9 mouse cellular contexts compared by ENCODE assay signal in genomic region chr4:123438414-123438813, GRCm38 (mm10).
DNase-seq lines count a peak whose midpoint lies in the region; ATAC-seq and TF ChIP-seq lines count a peak whose summit lies in the region.
"Had no signal": no experiment of that assay in that cellular context is flagged by ENCODE, and none has a peak within 500 bp of the region (broad histone marks: within the 10 kb centered on the region; RNA-seq: fewer than 3 reads in every experiment).

No protein-coding gene starts in this region.

- H3K4me1 ChIP-seq in kidney, embryonic 16.5 days (ENCODE audit: insufficient read depth, low read length) = no peaks in the 10 kb centered on the region
- no peaks in the 10 kb centered on the region for H3K4me1 ChIP-seq in cerebellum, adult 2 months (ENCODE audit: control insufficient read depth, insufficient read depth, low read length)
- H3K4me1 ChIP-seq in heart, embryonic 13.5 days = peaks cover 10% of the 10 kb centered on the region; the same call in 1 of the 2 replicates
- no peaks in the 10 kb centered on the region for H3K4me1 ChIP-seq in neural tube, embryonic 15.5 days
- H3K4me1 ChIP-seq: embryonic facial prominence, embryonic 15.5 days had no signal

- peaks cover 29% of the 10 kb centered on the region for H3K36me3 ChIP-seq in kidney, embryonic 16.5 days (ENCODE audit: insufficient read depth, low read length)
- peaks cover 90% of the 10 kb centered on the region for H3K36me3 ChIP-seq in heart, embryonic 13.5 days
- H3K36me3 ChIP-seq in neural tube, embryonic 15.5 days = peaks cover 72% of the 10 kb centered on the region

- no peak overlapping the region for H3K27ac ChIP-seq in kidney, embryonic 16.5 days (ENCODE audit: low read length)
- no peak overlapping the region for H3K27ac ChIP-seq in cerebellum, adult 2 months (ENCODE audit: insufficient read depth, low read length)
- 0 out of 2 replicates have a peak overlapping the region, but pooled peaks have one; percentile 17 for H3K27ac ChIP-seq in heart, embryonic 13.5 days (replicated peaks)
- no peak overlapping the region for H3K27ac ChIP-seq in neural tube, embryonic 15.5 days (replicated peaks)
- H3K27ac ChIP-seq: embryonic facial prominence, embryonic 15.5 days had no signal

- no peak for TF ChIP-seq CTCF in cerebellum, adult 2 months (IDR thresholded peaks at IDR 0.05; ENCODE audit: borderline replicate concordance, insufficient read depth, low read depth, low read length)

- H3K4me3 ChIP-seq in kidney, embryonic 16.5 days (ENCODE audit: low read length) = no peak overlapping the region
- no peak overlapping the region for H3K4me3 ChIP-seq in cerebellum, adult 2 months (replicated peaks; ENCODE audit: insufficient read depth, low read depth, low read length)
- H3K4me3 ChIP-seq in heart, embryonic 13.5 days = no peak overlapping the region
- H3K4me3 ChIP-seq in neural tube, embryonic 15.5 days (replicated peaks) = no peak overlapping the region
- H3K4me3 ChIP-seq: embryonic facial prominence, embryonic 15.5 days had no signal

- peak; percentile 46 for DNase-seq in kidney, adult 11 months
- DNase-seq in cerebellum, adult 2 months = peak; percentile 55 to 70
- DNase-seq in lung, postnatal 10 days = peak; percentile 73
- no peak for DNase-seq in thymus, postnatal 4 days
- DNase-seq in liver = no peak

- no peak for ATAC-seq in kidney, embryonic 16.5 days (ENCODE audit: low FRiP score, low TSS enrichment)
- no peak for ATAC-seq in heart, embryonic 13.5 days (ENCODE audit: extremely low read depth, insufficient number of reproducible peaks, low FRiP score, low TSS enrichment)
- ATAC-seq in neural tube, embryonic 15.5 days (ENCODE audit: low FRiP score) = no peak

- no peak overlapping the region for H3K4me2 ChIP-seq in kidney, embryonic 16.5 days (replicated peaks; ENCODE audit: low read depth, low read length)
- H3K4me2 ChIP-seq in heart, embryonic 13.5 days = no peak overlapping the region
- no peak overlapping the region for H3K4me2 ChIP-seq in neural tube, embryonic 15.5 days
- H3K4me2 ChIP-seq: embryonic facial prominence, embryonic 15.5 days had no signal

- no peak overlapping the region for H3K9ac ChIP-seq in kidney, embryonic 16.5 days (replicated peaks; ENCODE audit: low read length)
- no peak overlapping the region for H3K9ac ChIP-seq in heart, embryonic 13.5 days
- H3K9ac ChIP-seq in neural tube, embryonic 15.5 days (replicated peaks) = no peak overlapping the region
- H3K9ac ChIP-seq: embryonic facial prominence, embryonic 15.5 days had no signal

- TF ChIP-seq POLR2A in cerebellum, adult 2 months (IDR thresholded peaks at IDR 0.05; ENCODE audit: borderline replicate concordance, insufficient read depth, low read length) = no peak

- no peaks in the 10 kb centered on the region for H3K9me3 ChIP-seq in kidney, embryonic 16.5 days (ENCODE audit: low read length)
- H3K9me3 ChIP-seq in heart, embryonic 13.5 days = no peaks in the 10 kb centered on the region
- no peaks in the 10 kb centered on the region for H3K9me3 ChIP-seq in neural tube, embryonic 15.5 days (replicated peaks)
- H3K9me3 ChIP-seq: embryonic facial prominence, embryonic 15.5 days had no signal

- H3K27me3 ChIP-seq in kidney, embryonic 16.5 days (ENCODE audit: insufficient read depth, low read length) = no peaks in the 10 kb centered on the region
- no peaks in the 10 kb centered on the region for H3K27me3 ChIP-seq in cerebellum, adult 2 months (ENCODE audit: control insufficient read depth, insufficient read depth, low read length)
- H3K27me3 ChIP-seq in heart, embryonic 13.5 days (replicated peaks) = no peaks in the 10 kb centered on the region
- no peaks in the 10 kb centered on the region for H3K27me3 ChIP-seq in neural tube, embryonic 15.5 days (replicated peaks)
- H3K27me3 ChIP-seq: embryonic facial prominence, embryonic 15.5 days had no signal

- WGBS in kidney, embryonic 16.5 days = 57% methylated on average over 5 of the region's 5 CpGs
- 6% methylated on average over 5 of the region's 5 CpGs for WGBS in cerebellum, adult 2 months
- 40% methylated on average over 5 of the region's 5 CpGs for WGBS in heart, embryonic 13.5 days
- 71% methylated on average over 5 of the region's 5 CpGs for WGBS in neural tube, embryonic 15.5 days

Comparison
In these comparisons a context has a peak if more than half of its experiments do, and no peak if none do; other contexts are left out.
1. DNase-seq: peak in kidney, adult 11 months (single experiment), cerebellum, adult 2 months (2 of 2) and lung, postnatal 10 days (single experiment); none in thymus, postnatal 4 days (single experiment) and liver (single experiment).